Mouse (Mus musculus) heart, postnatal 0 days (tissue): ENCODE measurements around the gene Mpc2. TPM values are rescaled to one million over a fixed set of nuclear protein-coding genes. Genes with fewer than 3 reads are reported as not detected.

ENCODE experiments used
- ATAC-seq: fragments of 200-750 bp; cut with Nextera tagmentation; 2 replicates; pipeline ENCODE4 v1.8.0; 2017; ENCODE audit warnings: low read depth, moderate number of reproducible peaks, moderate library complexity; ENCODE audit not compliant: insufficient read depth
- DNase-seq: peaks from one replicate; pipeline ENCODE4 v3.0.0-alpha.2; 2016; ENCODE audit warnings: low spot score
- H3K27ac ChIP-seq: fragments of 300-500 bp; sonication (generic); 2 replicates; pipeline ENCODE4 v1.5.1; 2014; ENCODE audit warnings: low read depth, mild to moderate bottlenecking
- H3K27me3 ChIP-seq: fragments of 300-500 bp; sonication (generic); 2 replicates; pipeline ENCODE4 v1.6.1; 2014; ENCODE audit warnings: low read length, mixed read lengths; ENCODE audit not compliant: control insufficient read depth, insufficient read depth
- H3K36me3 ChIP-seq: fragments of 300-500 bp; sonication (generic); replicated peaks from 2 replicates; pipeline ENCODE4 v1.6.1; 2014; ENCODE audit warnings: low read length, mixed read lengths; ENCODE audit not compliant: control insufficient read depth, insufficient read depth
- H3K4me1 ChIP-seq: fragments of 300-500 bp; sonication (generic); 2 replicates; pipeline ENCODE4 v1.6.1; 2014; ENCODE audit warnings: antibody characterized with exemption; ENCODE audit not compliant: control insufficient read depth, insufficient read depth
- H3K4me2 ChIP-seq: fragments of 300-500 bp; sonication (generic); 2 replicates; pipeline ENCODE4 v1.6.1; 2014; ENCODE audit warnings: low read depth, mild to moderate bottlenecking, low read length, moderate library complexity
- H3K4me3 ChIP-seq: fragments of 300-500 bp; sonication (generic); 2 replicates; pipeline ENCODE4 v1.5.1; 2014; ENCODE audit warnings: low read depth, low read length
- H3K9ac ChIP-seq: fragments of 300-500 bp; sonication (generic); replicated peaks from 2 replicates; pipeline ENCODE4 v1.6.1; 2014; ENCODE audit warnings: low read depth, low read length, mixed read lengths
- H3K9me3 ChIP-seq: fragments of 300-500 bp; sonication (generic); replicated peaks from 2 replicates; pipeline ENCODE4 v1.6.1; 2016; ENCODE audit warnings: low read length; ENCODE audit not compliant: control insufficient read depth
- CTCF ChIP-seq: IDR thresholded peaks from 2 replicates; pipeline ENCODE4 v1.5.1; 2016; ENCODE audit warnings: antibody characterized with exemption, control low read depth, low read depth
- EP300 ChIP-seq: IDR thresholded peaks from 2 replicates; pipeline ENCODE4 v1.6.1; 2016; ENCODE audit warnings: antibody characterized with exemption, low read depth
- WGBS: fragments of 180-500 bp; shearing (Covaris S2); extraction: QIAGEN DNeasy Blood & Tissue Kit; methylation state at CpG from one replicate; pipeline ENCODE4 v1.1.7; 2014; 5-methylcytosine and 5-hydroxymethylcytosine counted together
- polyA plus RNA-seq: library from polyadenylated mRNA; unstranded; fragments of >200 nt; fragmentation: Nextera tagmentation; extraction: Ambion mirVana; gene quantifications from 2 replicates; pipeline ENCODE4 v1.2.1, GENCODE M21; 2015
- total RNA-seq: library from RNA; depleted of rRNA; stranded (reverse); fragments of >200 nt; gene quantifications from 2 replicates; pipeline ENCODE4 v1.2.3, GENCODE M21; 2014; ENCODE audit warnings: low replicate concordance

Mpc2 gene
- total and polyA plus RNA-seq, 2 experiments from 2014 or later = 299 to 840 TPM

- no peaks in the 10 kb centered on the region for H3K9me3 ChIP-seq
- H3K4me2 ChIP-seq = peak overlapping the region; percentile 80
- WGBS = under 1% methylated on average over 41 of the region's 41 CpGs
- peak; percentile 94 for ATAC-seq
- H3K4me3 ChIP-seq = peak overlapping the region; percentile 85
- H3K36me3 ChIP-seq = no peaks in the 10 kb centered on the region
- peak overlapping the region; percentile 99 for H3K27ac ChIP-seq
- peak overlapping the region; percentile 91 for H3K9ac ChIP-seq
- H3K27me3 ChIP-seq = no peaks in the 10 kb centered on the region
- peak; percentile 100 for DNase-seq
- peak; percentile 69 for TF ChIP-seq EP300
- TF ChIP-seq CTCF = peak; percentile 51
- no peaks in the 10 kb centered on the region for H3K4me1 ChIP-seq
These were observed 452 bp downstream of the Mpc2 start for GRCm38 (mm10) chr1:165460801-165461377.

GRCm38 (mm10) chr1:165461681-165462080 is 1.2 kb downstream of the Mpc2 start:
- peak overlapping the region; percentile 85 for H3K4me3 ChIP-seq
- ATAC-seq (no peak), DNase-seq (peak; percentile 17)
- peak overlapping the region; percentile 98 for H3K27ac ChIP-seq
- H3K36me3 ChIP-seq = no peaks in the 10 kb centered on the region
- WGBS = 2% methylated on average over 9 of the region's 9 CpGs
- H3K9ac ChIP-seq = peak overlapping the region; percentile 91
- no peaks in the 10 kb centered on the region for H3K27me3 ChIP-seq
- peak overlapping the region; percentile 80 for H3K4me2 ChIP-seq
- no peaks in the 10 kb centered on the region for H3K4me1 ChIP-seq
- H3K9me3 ChIP-seq = no peaks in the 10 kb centered on the region
- TF ChIP-seq CTCF (no peak), EP300 (no peak)

DNA sequence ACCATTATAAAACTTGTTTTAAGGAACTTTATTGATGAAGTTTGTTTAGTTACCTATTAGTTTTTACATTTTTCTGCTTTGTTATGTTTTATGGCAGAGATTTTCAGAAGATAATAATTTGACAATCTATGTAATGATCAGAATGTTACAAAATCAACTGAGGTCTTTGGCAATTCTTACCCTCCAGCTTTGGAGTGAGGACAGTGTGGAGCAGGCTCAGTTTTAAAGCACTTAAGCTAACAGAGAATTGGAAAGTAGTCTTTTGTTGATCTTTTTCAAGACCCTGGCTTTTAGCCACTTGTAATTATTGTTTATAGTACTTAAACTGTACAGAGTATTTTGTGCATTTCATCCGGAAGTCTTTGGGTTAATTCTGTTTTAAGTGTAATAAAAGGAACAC is 2.4 kb downstream of the Mpc2 start:
- Histone ChIP-seq H3K27ac (no peak overlapping the region), H3K4me2 (peak overlapping the region; percentile 80), H3K9me3 (no peaks in the 10 kb centered on the region), H3K4me3 (peak overlapping the region; percentile 28; the same call in 1 of the 2 replicates), H3K9ac (no peak overlapping the region), H3K36me3 (no peaks in the 10 kb centered on the region), H3K27me3 (no peaks in the 10 kb centered on the region), H3K4me1 (no peaks in the 10 kb centered on the region)
- 76% methylated on average over 1 of the region's 1 CpGs for WGBS
- TF ChIP-seq CTCF (no peak), EP300 (no peak)
- DNase-seq (no peak), ATAC-seq (no peak)

DNA sequence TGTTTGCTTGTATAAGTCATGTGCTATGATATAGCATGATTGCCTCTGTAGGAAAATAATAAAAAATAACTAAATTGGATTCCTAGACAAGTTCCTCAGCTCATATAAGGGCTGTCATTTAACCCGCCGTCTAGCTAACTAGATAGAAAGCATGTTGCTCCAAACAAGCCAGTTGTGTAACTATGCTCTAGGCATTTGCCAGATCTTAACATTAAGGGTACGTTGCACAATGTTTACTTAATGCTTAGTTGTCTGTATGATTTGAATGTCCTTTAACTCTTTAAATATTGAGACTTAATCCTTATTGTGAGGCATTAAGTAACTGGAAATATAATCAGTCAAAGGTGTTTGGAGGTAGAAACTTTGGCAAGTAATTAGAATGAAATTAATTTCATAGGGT is 4.1 kb downstream of the Mpc2 start:
- Histone ChIP-seq H3K9ac (no peak overlapping the region), H3K4me2 (no peak overlapping the region), H3K27ac (no peak overlapping the region), H3K4me3 (no peak overlapping the region), H3K9me3 (no peaks in the 10 kb centered on the region), H3K4me1 (peaks cover 6% of the 10 kb centered on the region; the same call in 1 of the 2 replicates), H3K36me3 (no peaks in the 10 kb centered on the region), H3K27me3 (no peaks in the 10 kb centered on the region)
- no peak for TF ChIP-seq EP300
- TF ChIP-seq CTCF = no peak
- WGBS = 81% methylated on average over 3 of the region's 3 CpGs
- DNase-seq (no peak), ATAC-seq (no peak)

- no peak overlapping the region for H3K9ac ChIP-seq
- DNase-seq (no peak), ATAC-seq (no peak)
- no peaks in the 10 kb centered on the region for H3K36me3 ChIP-seq
- TF ChIP-seq EP300 (no peak), CTCF (no peak)
- no peaks in the 10 kb centered on the region for H3K27me3 ChIP-seq
- H3K27ac ChIP-seq = no peak overlapping the region
- no peak overlapping the region for H3K4me2 ChIP-seq
- H3K4me1 ChIP-seq = peaks cover 19% of the 10 kb centered on the region; the same call in 1 of the 2 replicates
- H3K9me3 ChIP-seq = no peaks in the 10 kb centered on the region
- H3K4me3 ChIP-seq = no peak overlapping the region
These were observed 8.5 kb downstream of the Mpc2 start for GRCm38 (mm10) chr1:165468971-165469370.

DNA sequence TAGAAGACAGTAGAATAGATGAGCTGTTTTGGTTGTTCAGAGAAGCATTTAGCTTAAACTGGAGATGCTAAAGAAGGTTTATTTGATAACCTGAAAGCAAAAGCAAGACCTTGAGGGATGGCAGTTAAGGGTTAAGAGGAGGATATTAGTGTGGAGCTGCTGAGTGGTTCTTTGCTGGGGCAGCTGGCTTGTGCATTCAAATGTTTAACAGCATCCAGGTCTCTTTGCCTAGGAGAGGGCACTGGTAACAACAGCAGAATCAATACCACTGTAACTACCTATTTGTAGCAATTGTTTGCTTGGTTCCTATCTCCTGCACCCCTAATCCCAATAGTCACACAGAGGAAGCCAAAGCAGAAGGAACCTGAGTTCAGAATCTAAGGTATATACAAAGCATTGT is 9.3 kb downstream of the Mpc2 start:
- no peak for ATAC-seq
- H3K27me3 ChIP-seq = no peaks in the 10 kb centered on the region
- 0 out of 2 replicates have a peak overlapping the region, but pooled peaks have one; percentile 8 for H3K27ac ChIP-seq
- H3K4me2 ChIP-seq = no peak overlapping the region
- no peak overlapping the region for H3K9ac ChIP-seq
- no peaks in the 10 kb centered on the region for H3K9me3 ChIP-seq
- no peaks in the 10 kb centered on the region for H3K36me3 ChIP-seq
- TF ChIP-seq EP300 = no peak
- no peak for TF ChIP-seq CTCF
- DNase-seq = no peak
- H3K4me3 ChIP-seq = no peak overlapping the region
- peaks cover 19% of the 10 kb centered on the region; the same call in 1 of the 2 replicates for H3K4me1 ChIP-seq
